Mouse (Mus musculus) kidney, embryonic 14.5 days (tissue): ENCODE results near the gene Hoxc8. TPM values are rescaled to one million over a fixed set of nuclear protein-coding genes. Genes with fewer than 3 reads are reported as not detected.
A peak's percentile ranks its signal among the peaks of the same experiment; 100 is the strongest.

Source experiments
- ATAC-seq: fragments of 200-750 bp; cut with Nextera tagmentation; 2 replicates; pipeline ENCODE4 v1.8.0; 2017; ENCODE audit warnings: moderate number of reproducible peaks, mild to moderate bottlenecking, moderate TSS enrichment, moderate library complexity; ENCODE audit not compliant: low FRiP score, low TSS enrichment
- H3K27ac ChIP-seq: fragments of 300-500 bp; sonication (generic); 2 replicates; pipeline ENCODE4 v1.5.1; 2014; ENCODE audit warnings: low read depth, mild to moderate bottlenecking, low read length, moderate library complexity, mixed read lengths
- H3K27me3 ChIP-seq: fragments of 300-500 bp; sonication (generic); 2 replicates; pipeline ENCODE4 v1.6.1; 2014; ENCODE audit warnings: mild to moderate bottlenecking, low read length; ENCODE audit not compliant: control insufficient read depth, insufficient read depth
- H3K36me3 ChIP-seq: fragments of 300-500 bp; sonication (generic); 2 replicates; pipeline ENCODE4 v1.6.1; 2014; ENCODE audit warnings: low read length, mixed read lengths; ENCODE audit not compliant: control insufficient read depth, insufficient read depth
- H3K4me1 ChIP-seq: fragments of 300-500 bp; sonication (generic); 2 replicates; pipeline ENCODE4 v1.6.1; 2014; ENCODE audit warnings: low read length, mixed read lengths; ENCODE audit not compliant: control insufficient read depth, insufficient read depth
- H3K4me2 ChIP-seq: fragments of 300-500 bp; sonication (generic); replicated peaks from 2 replicates; pipeline ENCODE4 v1.6.1; 2014; ENCODE audit warnings: low read depth, mild to moderate bottlenecking, low read length
- H3K4me3 ChIP-seq: fragments of 300-500 bp; sonication (generic); 2 replicates; pipeline ENCODE4 v1.5.1; 2014; ENCODE audit warnings: mild to moderate bottlenecking, low read length
- H3K9ac ChIP-seq: fragments of 300-500 bp; sonication (generic); 2 replicates; pipeline ENCODE4 v1.6.1; 2014; ENCODE audit warnings: low read depth, mild to moderate bottlenecking, low read length, moderate library complexity
- H3K9me3 ChIP-seq: fragments of 300-500 bp; sonication (generic); 2 replicates; pipeline ENCODE4 v1.6.1; 2016; ENCODE audit warnings: low read length; ENCODE audit not compliant: control insufficient read depth
- WGBS: fragments of 180-500 bp; shearing (Covaris S2); extraction: QIAGEN DNeasy Blood & Tissue Kit; methylation state at CpG from one replicate; pipeline ENCODE4 v1.1.7; 2014; 5-methylcytosine and 5-hydroxymethylcytosine counted together
- polyA plus RNA-seq: library from polyadenylated mRNA; unstranded; fragments of >200 nt; fragmentation: Nextera tagmentation; extraction: Ambion mirVana; gene quantifications from 2 replicates; pipeline ENCODE4 v1.2.1, GENCODE M21; 2014

Gene Hoxc8
- polyA plus RNA-seq, 1 experiment from 2014 or later, result 12.6 TPM

GRCm38 (mm10) chr15:103015009-103015399, 24.6 kb downstream of the Hoxc8 start:
- H3K9ac ChIP-seq, result peak overlapping the region; percentile 54

DNA sequence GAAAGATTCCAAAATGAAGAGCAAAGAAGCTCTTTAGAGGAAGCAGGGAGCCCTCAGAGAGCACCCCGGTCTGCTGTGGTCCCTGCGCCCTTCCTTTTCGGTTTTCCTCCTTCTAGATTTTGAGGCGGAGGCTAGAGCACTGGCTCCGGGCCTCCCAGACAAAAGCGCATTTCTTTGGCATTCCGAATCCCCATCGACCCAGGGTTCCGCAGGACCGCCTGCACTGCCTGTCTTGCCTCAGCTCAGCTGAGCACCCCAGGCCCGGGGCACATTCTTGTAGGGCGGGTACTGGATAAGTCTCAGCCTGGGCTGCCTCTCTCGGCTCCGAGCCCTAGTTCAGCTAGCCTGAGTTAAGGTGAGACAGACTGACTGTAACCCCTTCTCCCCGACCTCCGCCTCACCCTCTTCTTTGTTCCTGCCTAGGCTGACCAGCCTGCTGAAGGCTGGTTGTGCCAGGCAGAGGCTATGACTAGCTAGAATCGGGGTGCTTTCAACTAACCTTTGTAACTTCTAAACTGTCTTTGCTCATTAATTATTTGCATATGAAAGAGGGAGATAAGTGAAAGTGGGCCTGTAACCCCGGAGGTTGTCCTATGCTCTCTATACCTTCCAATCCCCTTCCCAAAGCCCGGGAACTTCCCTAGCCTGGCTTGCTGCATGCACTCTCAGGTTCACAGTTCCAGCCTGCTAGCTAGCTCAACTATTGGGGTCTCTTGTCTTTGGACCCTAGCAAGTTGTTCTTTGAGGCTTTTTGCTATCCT, 25.2 kb downstream of the Hoxc8 start:
- Histone ChIP-seq H3K36me3 (no peaks in the 10 kb centered on the region; the same call in none of the 2 replicates), H3K9ac (peak overlapping the region; percentile 54; the same call in 1 of the 2 replicates), H3K4me1 (peaks cover 71% of the 10 kb centered on the region), H3K27me3 (peaks cover 16% of the 10 kb centered on the region), H3K4me2 (peak overlapping the region; percentile 61), H3K9me3 (no peaks in the 10 kb centered on the region), H3K27ac (peak overlapping the region; percentile 97), H3K4me3 (peak overlapping the region; percentile 40)
- WGBS, result 17% methylated on average over 19 of the region's 19 CpGs
- no peak for ATAC-seq

More at GRCm38 (mm10) chr15:103015009-103015399, 24.6 kb downstream of the Hoxc8 start:
- peaks cover 18% of the 10 kb centered on the region for H3K27me3 ChIP-seq
- H3K4me3 ChIP-seq, result peak overlapping the region; percentile 40
- ATAC-seq, result peak; percentile 30
- H3K9me3 ChIP-seq, result no peaks in the 10 kb centered on the region
- H3K27ac ChIP-seq, result peak overlapping the region; percentile 97
- H3K36me3 ChIP-seq, result no peaks in the 10 kb centered on the region; the same call in none of the 2 replicates
- 2% methylated on average over 25 of the region's 28 CpGs for WGBS
- H3K4me2 ChIP-seq, result peak overlapping the region; percentile 61
- H3K4me1 ChIP-seq, result peaks cover 74% of the 10 kb centered on the region

DNA sequence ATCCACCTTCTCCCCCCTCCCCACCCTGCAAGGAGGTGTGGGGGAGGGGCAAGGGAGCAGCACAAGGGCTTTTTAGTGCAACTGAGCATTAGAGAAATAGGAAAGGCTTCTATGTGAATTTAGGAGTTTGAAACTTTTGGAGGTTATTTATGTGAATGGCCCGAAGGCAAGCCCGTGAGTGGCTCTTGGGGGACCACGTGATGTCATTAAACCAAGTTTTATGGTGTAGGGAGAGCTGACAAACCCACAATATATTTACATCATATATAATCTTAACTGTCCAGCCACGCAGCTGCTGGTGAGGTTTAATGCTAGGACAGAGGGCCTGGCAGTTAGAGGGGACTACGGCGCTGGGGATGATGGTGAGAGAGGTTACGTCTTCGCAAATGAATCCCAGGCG, 28.2 kb downstream of the Hoxc8 start, which contains the start of gene Hoxc4:
Hoxc4 (plus strand) TSS at position 299 of the 400 bp plus-strand sequence.
- Histone ChIP-seq H3K4me2 (peak within 1 kb of the TSS; percentile 33), H3K27me3 (peaks cover 8% of the 10 kb centered on the region; the same call in 1 of the 2 replicates), H3K4me3 (peak within 1 kb of the TSS; percentile 20; the same call in 1 of the 2 replicates), H3K36me3 (no peaks in the 10 kb centered on the region; the same call in 1 of the 2 replicates), H3K9ac (peak within 1 kb of the TSS; percentile 47; the same call in 1 of the 2 replicates), H3K27ac (peak within 1 kb of the TSS; percentile 73), H3K4me1 (peaks cover 75% of the 10 kb centered on the region), H3K9me3 (no peaks in the 10 kb centered on the region)
- 15% methylated on average over 9 of the region's 9 CpGs for WGBS
- peak; percentile 34; the same call in 1 of the 2 replicates for ATAC-seq

DNA sequence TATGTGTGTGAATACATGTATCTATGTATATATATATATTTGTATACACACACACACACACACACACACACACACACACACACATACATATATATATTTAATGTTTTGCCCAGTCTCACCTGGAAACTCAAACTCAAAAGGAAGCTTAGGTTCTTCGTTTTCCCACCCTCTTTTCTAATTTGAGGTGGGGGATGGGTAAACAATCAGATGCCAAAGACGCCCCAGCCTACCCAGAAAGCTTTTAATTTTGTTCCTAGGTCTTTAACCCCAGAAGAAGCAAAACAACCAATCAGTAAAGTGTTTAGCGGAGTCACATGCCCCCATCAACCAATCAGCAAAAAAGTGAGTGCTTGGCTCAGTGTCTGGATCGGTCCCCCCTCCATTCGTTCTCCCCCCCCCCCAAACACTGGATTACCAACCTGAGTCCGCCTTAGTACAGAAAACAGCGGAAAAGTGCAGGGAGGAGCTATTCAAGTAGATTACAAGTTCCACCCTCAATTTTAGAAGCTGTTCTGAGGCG, 30.6 kb downstream of the Hoxc8 start:
- Histone ChIP-seq H3K4me3 (peak overlapping the region; percentile 2; the same call in 1 of the 2 replicates), H3K4me1 (peaks cover 71% of the 10 kb centered on the region), H3K27me3 (peaks cover 3% of the 10 kb centered on the region; the same call in 1 of the 2 replicates), H3K36me3 (no peaks in the 10 kb centered on the region; the same call in 1 of the 2 replicates), H3K27ac (no peak overlapping the region), H3K9ac (no peak overlapping the region), H3K9me3 (no peaks in the 10 kb centered on the region), H3K4me2 (peak overlapping the region; percentile 31)
- no peak for ATAC-seq
- WGBS, result 9% methylated on average over 8 of the region's 8 CpGs

DNA sequence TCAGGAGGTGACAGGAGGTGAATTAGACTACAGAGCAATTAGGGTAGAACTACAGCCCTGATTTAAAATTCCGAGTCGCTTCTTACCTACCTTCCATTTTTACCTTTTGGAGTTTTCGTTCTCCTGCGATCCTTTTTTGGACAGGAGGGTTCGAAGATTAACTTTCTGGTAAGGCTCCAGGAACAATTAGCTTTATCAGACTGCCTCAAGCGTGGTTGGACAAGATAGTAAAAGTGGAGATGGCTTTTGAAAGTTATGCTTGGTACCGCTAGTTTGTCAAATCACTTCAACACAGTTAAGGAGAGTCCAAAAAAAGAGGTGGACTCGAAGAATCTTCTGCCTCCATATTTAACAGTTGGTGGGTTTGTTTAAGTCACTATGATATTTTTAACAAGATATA, 31.1 kb downstream of the Hoxc8 start:
- Histone ChIP-seq H3K36me3 (no peaks in the 10 kb centered on the region; the same call in 1 of the 2 replicates), H3K9ac (no peak overlapping the region), H3K4me1 (peaks cover 73% of the 10 kb centered on the region), H3K4me2 (peak overlapping the region; percentile 31), H3K27ac (no peak overlapping the region), H3K9me3 (no peaks in the 10 kb centered on the region), H3K27me3 (peaks cover 3% of the 10 kb centered on the region; the same call in 1 of the 2 replicates), H3K4me3 (peak overlapping the region; percentile 2; the same call in 1 of the 2 replicates)
- WGBS, result 16% methylated on average over 8 of the region's 8 CpGs
- no peak for ATAC-seq

DNA sequence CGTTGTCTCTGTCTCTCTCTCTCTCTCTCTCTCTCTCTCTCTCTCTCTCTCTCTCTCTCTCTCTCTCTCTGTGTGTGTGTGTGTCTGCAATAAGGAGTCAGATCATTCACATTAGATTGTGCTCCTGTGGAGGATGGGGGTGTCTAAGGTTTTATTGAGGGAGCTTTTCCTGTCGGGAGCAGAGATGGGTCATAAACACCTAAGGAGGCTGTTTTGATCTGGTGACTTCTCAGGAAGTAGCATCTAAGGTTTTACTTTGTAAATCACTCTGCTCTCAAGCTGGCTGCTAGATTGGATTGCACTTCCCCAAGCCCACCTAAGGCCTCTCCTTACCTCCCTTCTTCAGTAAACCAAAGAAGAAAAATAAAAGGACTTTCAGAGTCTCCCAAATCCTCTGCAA, 33.7 kb downstream of the Hoxc8 start:
- H3K36me3 ChIP-seq, result no peaks in the 10 kb centered on the region
- H3K27ac ChIP-seq, result 0 out of 2 replicates have a peak overlapping the region, but pooled peaks have one; percentile 3
- peak; percentile 56; the same call in 1 of the 2 replicates for ATAC-seq

GRCm38 (mm10) chr15:103027266-103028235, 37.1 kb downstream of the Hoxc8 start:
- Histone ChIP-seq H3K27me3 (peaks cover 3% of the 10 kb centered on the region; the same call in 1 of the 2 replicates), H3K9me3 (no peaks in the 10 kb centered on the region), H3K4me1 (peaks cover 61% of the 10 kb centered on the region), H3K4me3 (peak overlapping the region; percentile 27), H3K4me2 (peak overlapping the region; percentile 42), H3K27ac (peak overlapping the region; percentile 71), H3K36me3 (no peaks in the 10 kb centered on the region), H3K9ac (peak overlapping the region; percentile 44)
- peak; percentile 29; the same call in 1 of the 2 replicates for ATAC-seq
- 8% methylated on average over 43 of the region's 43 CpGs for WGBS

More for the DNA sequence above, 33.7 kb downstream of the Hoxc8 start:
- H3K4me2 ChIP-seq, result no peak overlapping the region
- no peaks in the 10 kb centered on the region for H3K9me3 ChIP-seq
- H3K9ac ChIP-seq, result no peak overlapping the region
- H3K27me3 ChIP-seq, result peaks cover 3% of the 10 kb centered on the region; the same call in 1 of the 2 replicates
- no peak overlapping the region for H3K4me3 ChIP-seq
- H3K4me1 ChIP-seq, result peaks cover 67% of the 10 kb centered on the region
- 9% methylated on average over 2 of the region's 2 CpGs for WGBS

DNA sequence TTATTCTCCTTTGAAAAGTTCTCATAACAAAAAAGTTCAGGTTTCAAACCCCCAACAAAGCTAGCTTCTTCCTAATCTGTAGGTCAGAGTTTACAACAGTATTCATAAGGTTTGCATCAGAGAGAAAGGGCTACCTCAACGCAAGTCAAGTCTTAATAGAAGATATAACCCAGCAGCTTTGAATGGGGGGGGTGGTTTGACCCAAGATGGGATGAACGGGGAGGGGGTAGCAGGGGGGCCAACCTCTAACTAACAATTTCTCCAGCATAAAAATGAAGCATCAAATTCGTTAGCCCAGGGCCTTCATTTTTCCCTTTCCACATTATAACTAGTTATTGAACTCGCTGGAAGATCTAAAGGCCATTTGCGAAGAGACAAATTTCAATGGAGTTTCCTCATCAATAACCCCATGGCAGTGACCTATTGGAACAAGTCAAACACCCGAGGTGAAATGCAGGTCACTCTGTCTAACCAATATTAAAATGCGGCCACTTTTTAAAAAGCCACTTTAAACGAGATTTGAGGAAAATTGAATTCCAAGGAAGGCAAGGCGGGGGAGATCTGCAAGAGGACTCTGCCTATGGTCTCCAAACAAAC, 38.6 kb downstream of the Hoxc8 start:
- Histone ChIP-seq H3K36me3 (no peaks in the 10 kb centered on the region), H3K4me1 (peaks cover 65% of the 10 kb centered on the region), H3K9me3 (no peaks in the 10 kb centered on the region), H3K9ac (no peak overlapping the region), H3K27ac (no peak overlapping the region), H3K27me3 (0 out of 2 replicates have a peak, but pooled peaks cover 6% of the 10 kb centered on the region), H3K4me2 (no peak overlapping the region), H3K4me3 (no peak overlapping the region)
- ATAC-seq, result no peak
- WGBS, result 51% methylated on average over 9 of the region's 9 CpGs
